Mouse (Mus musculus) liver, embryonic 12.5 days (tissue): ENCODE data around the gene Plcb4. TPM values are rescaled to one million over a fixed set of nuclear protein-coding genes. Genes with fewer than 3 reads are reported as not detected.

Experiments
- ATAC-seq: fragments of 200-750 bp; cut with Nextera tagmentation; 2 replicates; pipeline ENCODE4 v1.8.0; 2017; ENCODE audit warnings: moderate number of reproducible peaks, mild to moderate bottlenecking, moderate library complexity
- H3K27ac ChIP-seq: fragments of 300-500 bp; sonication (generic); 2 replicates; pipeline ENCODE4 v1.5.1; 2016; ENCODE audit warnings: mild to moderate bottlenecking
- H3K27me3 ChIP-seq: fragments of 300-500 bp; sonication (generic); replicated peaks from 2 replicates; pipeline ENCODE4 v1.6.1; 2016; ENCODE audit warnings: mild to moderate bottlenecking, moderate library complexity
- H3K36me3 ChIP-seq: fragments of 300-500 bp; sonication (generic); 2 replicates; pipeline ENCODE4 v1.6.1; 2016; ENCODE audit warnings: mild to moderate bottlenecking, moderate library complexity
- H3K4me1 ChIP-seq: fragments of 300-500 bp; sonication (generic); 2 replicates; pipeline ENCODE4 v1.6.1; 2016
- H3K4me2 ChIP-seq: fragments of 300-500 bp; sonication (generic); 2 replicates; pipeline ENCODE4 v1.6.1; 2016; ENCODE audit warnings: mild to moderate bottlenecking, moderate library complexity
- H3K4me3 ChIP-seq: fragments of 300-500 bp; sonication (generic); 2 replicates; pipeline ENCODE4 v1.5.1; 2016; ENCODE audit warnings: mild to moderate bottlenecking, moderate library complexity
- H3K9ac ChIP-seq: fragments of 300-500 bp; sonication (generic); 2 replicates; pipeline ENCODE4 v1.6.1; 2016; ENCODE audit warnings: mild to moderate bottlenecking, moderate library complexity
- H3K9me3 ChIP-seq: fragments of 300-500 bp; sonication (generic); replicated peaks from 2 replicates; pipeline ENCODE4 v1.6.1; 2016; ENCODE audit warnings: mild to moderate bottlenecking, moderate library complexity
- WGBS: fragments of 180-500 bp; shearing (Covaris S2); methylation state at CpG from one replicate; pipeline ENCODE4 v1.1.7; 2016; ENCODE audit not compliant: insufficient replicate concordance; 5-methylcytosine and 5-hydroxymethylcytosine counted together
- polyA plus RNA-seq: library from polyadenylated mRNA; unstranded; fragments of >200 nt; fragmentation: Nextera tagmentation; extraction: Ambion mirVana; gene quantifications from 2 replicates; pipeline ENCODE4 v1.2.1, GENCODE M21; 2016

Gene Plcb4
- polyA plus RNA-seq, 1 experiment from 2014 or later, result 5.8 TPM

DNA sequence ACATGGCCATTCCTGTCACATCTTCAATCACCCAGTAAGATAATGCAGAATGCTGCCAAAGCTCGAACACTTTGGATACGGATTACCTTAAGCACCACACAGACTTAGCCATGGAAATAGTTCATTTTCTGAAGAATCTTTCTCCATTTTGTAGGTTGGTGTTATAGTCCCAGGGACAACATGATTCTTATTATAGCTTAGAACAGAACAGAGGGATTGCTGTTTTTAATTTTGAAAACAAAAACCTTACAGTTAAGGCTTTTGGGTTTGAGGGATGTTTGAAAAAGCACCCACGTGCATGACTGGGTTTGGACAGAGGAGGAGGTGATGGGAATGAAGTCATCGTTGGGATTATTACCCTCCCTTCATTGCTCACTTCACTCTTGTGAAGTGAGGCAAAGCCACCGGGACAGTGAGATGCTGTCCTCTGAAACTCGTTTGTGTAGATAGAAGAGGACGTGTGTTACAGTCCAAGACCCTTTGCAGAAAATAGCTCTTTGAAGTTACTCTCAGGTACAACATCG, 18.2 kb downstream of the Plcb4 start:
- Histone ChIP-seq H3K4me3 (no peak overlapping the region), H3K36me3 (no peaks in the 10 kb centered on the region), H3K27me3 (no peaks in the 10 kb centered on the region), H3K9me3 (no peaks in the 10 kb centered on the region), H3K27ac (no peak overlapping the region), H3K4me1 (peaks cover 7% of the 10 kb centered on the region; the same call in 1 of the 2 replicates), H3K4me2 (no peak overlapping the region), H3K9ac (no peak overlapping the region)
- ATAC-seq, result no peak
- 70% methylated on average over 8 of the region's 8 CpGs for WGBS

DNA sequence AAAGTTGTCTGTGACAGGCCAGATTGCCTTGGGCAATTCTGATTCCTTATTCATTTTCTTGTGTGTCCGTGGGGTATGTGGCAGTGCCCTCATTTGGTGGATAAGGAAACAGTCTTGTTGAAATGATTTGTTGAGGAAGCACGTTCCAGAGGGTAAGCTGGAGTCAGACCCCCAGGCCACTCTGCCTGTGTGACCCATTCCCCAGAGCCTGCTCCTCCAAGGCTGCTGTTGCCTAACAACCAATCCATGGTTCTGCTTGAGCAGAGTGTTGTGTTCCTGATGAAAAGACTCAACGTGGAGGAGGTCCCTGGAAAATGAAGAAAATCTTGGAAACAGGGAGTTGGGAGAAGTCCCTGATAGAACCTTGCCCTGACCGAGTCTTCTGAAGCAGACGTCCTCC, 18.8 kb downstream of the Plcb4 start:
- Histone ChIP-seq H3K4me2 (no peak overlapping the region), H3K9ac (no peak overlapping the region), H3K9me3 (no peaks in the 10 kb centered on the region), H3K4me3 (no peak overlapping the region), H3K27ac (no peak overlapping the region), H3K27me3 (no peaks in the 10 kb centered on the region), H3K4me1 (peaks cover 7% of the 10 kb centered on the region; the same call in 1 of the 2 replicates), H3K36me3 (no peaks in the 10 kb centered on the region)
- no peak for ATAC-seq
- 64% methylated on average over 5 of the region's 5 CpGs for WGBS

DNA sequence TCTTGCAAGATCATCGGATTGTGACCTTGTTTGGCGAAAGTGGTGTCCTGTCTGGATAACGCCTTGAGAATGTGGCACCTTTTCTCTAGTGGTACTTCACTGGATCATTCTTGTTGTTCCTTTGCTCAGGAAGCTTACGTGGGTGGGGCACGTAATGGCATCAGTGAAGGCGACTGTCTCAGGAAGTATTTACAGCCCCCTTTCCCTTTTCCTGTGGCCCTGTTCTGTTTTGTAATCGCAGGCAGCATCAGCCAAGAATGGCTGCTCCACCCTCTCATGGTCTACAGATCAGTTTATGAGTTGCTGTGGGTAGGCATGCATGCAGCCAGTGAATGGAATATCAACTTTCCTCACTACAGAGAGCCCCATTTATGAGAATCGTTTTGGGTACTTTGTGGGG, 21.2 kb downstream of the Plcb4 start:
- Histone ChIP-seq H3K27me3 (no peaks in the 10 kb centered on the region), H3K4me2 (no peak overlapping the region), H3K4me3 (no peak overlapping the region), H3K9me3 (no peaks in the 10 kb centered on the region), H3K9ac (no peak overlapping the region), H3K4me1 (peaks cover 7% of the 10 kb centered on the region; the same call in 1 of the 2 replicates), H3K27ac (no peak overlapping the region), H3K36me3 (no peaks in the 10 kb centered on the region)
- 50% methylated on average over 8 of the region's 8 CpGs for WGBS
- ATAC-seq, result no peak

DNA sequence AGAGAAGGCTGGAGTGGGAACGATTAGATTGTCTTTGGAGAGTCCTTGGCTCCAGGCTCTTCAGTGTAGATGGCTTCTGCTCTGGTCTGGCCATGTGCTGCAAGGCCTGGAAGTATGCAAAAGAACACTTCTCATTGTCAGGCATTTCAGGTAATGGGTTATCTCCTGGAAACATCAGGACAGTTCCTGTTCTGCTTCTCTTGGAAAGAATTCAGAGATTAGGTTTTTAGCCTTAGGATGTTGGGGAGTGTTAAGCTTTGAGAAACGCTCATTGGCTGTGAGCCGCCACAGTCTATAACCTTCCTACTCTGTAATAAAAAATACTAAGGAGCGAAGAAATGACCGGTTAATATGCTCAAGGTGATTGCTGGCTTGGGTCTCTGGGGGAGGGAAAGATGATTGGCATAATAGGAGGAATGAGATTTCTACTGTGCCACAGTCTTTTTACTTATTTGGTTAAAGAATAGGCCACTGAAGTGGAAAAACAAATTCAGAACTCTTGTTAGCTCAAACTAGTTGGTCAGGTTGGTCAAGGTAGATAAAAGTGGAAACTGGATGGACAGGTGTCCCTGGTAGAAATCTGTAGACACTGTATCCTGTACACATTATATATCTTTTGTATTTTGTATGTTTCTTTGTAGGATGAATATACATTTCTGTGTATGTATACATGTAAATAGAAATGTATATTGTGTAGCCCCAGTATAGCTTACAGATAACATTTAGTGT, 21.8 kb downstream of the Plcb4 start:
- Histone ChIP-seq H3K9ac (no peak overlapping the region), H3K4me1 (peaks cover 7% of the 10 kb centered on the region; the same call in 1 of the 2 replicates), H3K27ac (no peak overlapping the region), H3K4me2 (no peak overlapping the region), H3K36me3 (no peaks in the 10 kb centered on the region), H3K4me3 (no peak overlapping the region), H3K9me3 (no peaks in the 10 kb centered on the region), H3K27me3 (no peaks in the 10 kb centered on the region)
- 79% methylated on average over 5 of the region's 5 CpGs for WGBS
- ATAC-seq, result 0 out of 2 replicates have a peak, but pooled peaks have one; percentile 30

DNA sequence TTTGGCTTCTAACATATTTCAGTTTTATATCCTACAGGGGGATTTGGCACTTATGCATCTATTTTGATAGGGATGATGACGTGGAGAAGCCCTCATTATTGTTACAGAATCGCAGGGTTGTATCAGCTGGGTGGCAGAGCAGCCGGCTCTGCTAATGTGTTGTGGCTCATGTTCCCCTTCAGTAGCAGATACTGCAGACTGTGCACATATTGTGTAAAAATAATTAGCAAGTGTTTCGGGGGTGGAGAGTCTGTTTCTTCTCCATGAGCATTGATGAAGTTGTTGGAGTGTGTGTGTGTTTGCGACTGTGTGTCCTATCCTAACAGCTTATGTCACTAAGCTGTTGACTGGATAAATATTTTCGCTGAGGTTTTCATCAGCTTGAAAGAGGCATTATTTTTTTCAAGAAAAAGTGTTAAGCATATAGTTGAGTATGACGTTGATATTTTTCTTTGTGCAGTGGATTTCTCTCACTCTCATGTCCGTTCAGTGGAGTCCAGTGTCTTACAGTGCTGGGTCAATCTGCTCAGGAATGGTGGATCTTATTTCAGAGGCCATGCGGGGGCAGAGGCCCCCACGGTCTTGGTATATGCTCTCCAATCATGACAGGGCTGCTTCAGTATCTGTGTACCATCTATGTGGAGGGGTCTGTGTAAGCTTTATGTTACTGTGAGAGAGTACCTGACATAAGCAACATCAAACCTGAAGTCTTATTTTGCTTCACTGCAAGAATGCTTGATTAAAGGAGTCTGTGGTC, 25.1 kb downstream of the Plcb4 start:
- Histone ChIP-seq H3K36me3 (no peaks in the 10 kb centered on the region), H3K27ac (no peak overlapping the region), H3K4me3 (no peak overlapping the region), H3K4me1 (peaks cover 7% of the 10 kb centered on the region; the same call in 1 of the 2 replicates), H3K9me3 (no peaks in the 10 kb centered on the region), H3K4me2 (no peak overlapping the region), H3K27me3 (no peaks in the 10 kb centered on the region), H3K9ac (no peak overlapping the region)
- WGBS, result 76% methylated on average over 10 of the region's 10 CpGs
- no peak for ATAC-seq

DNA sequence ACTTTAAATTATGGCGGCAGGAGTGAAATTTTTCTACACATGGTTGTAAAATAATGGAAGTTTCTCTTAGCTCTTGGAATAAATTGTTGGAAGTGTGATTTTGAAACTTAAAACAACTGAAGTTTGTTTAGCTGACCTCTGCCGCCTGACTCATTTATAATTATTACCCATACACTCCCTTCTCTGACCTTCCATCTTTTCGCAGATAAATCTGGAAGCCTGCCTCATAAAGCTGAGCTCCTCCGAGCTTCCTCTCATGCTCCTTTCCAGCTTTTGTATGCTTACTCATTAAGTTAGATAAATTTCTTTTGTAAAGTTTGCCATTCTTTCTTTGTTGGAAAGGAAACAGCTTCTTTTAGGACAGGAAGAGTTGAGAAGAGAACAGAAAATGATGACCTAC, 27.9 kb downstream of the Plcb4 start:
- Histone ChIP-seq H3K27me3 (no peaks in the 10 kb centered on the region), H3K4me3 (no peak overlapping the region), H3K9ac (no peak overlapping the region), H3K9me3 (no peaks in the 10 kb centered on the region), H3K27ac (no peak overlapping the region), H3K4me1 (no peaks in the 10 kb centered on the region), H3K4me2 (no peak overlapping the region), H3K36me3 (no peaks in the 10 kb centered on the region)
- whole genome bisulfite sequencing, result 73% methylated on average over 4 of the region's 4 CpGs
- ATAC-seq, result no peak

DNA sequence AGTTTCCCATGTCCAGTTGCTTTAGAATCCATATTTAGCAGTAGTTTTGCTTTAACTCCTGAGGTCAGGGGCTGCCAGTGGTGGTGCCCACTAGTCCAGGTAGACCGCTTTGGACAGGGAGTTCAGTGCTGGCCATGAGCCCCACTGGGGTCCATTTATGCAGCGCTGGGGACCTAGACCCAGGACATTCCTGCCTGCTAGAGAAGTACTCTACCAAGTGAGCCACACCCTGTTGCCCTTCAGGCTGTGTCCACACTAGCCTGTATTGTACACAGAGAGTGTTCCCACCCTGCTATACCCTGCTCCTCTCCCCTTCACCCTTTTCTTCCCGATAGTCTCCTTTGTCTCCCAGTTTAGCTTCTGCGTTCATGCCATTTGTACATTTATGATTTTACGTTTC, 28.8 kb downstream of the Plcb4 start:
- H3K9me3 ChIP-seq, result no peaks in the 10 kb centered on the region
- no peak overlapping the region for H3K27ac ChIP-seq
- ATAC-seq, result no peak
- 0 out of 2 replicates have a peak, but pooled peaks cover 2% of the 10 kb centered on the region for H3K4me1 ChIP-seq
- H3K4me2 ChIP-seq, result no peak overlapping the region
- no peaks in the 10 kb centered on the region for H3K36me3 ChIP-seq
- H3K9ac ChIP-seq, result no peak overlapping the region
- WGBS, result 76% methylated on average over 5 of the region's 5 CpGs
- no peaks in the 10 kb centered on the region for H3K27me3 ChIP-seq
- H3K4me3 ChIP-seq, result no peak overlapping the region

DNA sequence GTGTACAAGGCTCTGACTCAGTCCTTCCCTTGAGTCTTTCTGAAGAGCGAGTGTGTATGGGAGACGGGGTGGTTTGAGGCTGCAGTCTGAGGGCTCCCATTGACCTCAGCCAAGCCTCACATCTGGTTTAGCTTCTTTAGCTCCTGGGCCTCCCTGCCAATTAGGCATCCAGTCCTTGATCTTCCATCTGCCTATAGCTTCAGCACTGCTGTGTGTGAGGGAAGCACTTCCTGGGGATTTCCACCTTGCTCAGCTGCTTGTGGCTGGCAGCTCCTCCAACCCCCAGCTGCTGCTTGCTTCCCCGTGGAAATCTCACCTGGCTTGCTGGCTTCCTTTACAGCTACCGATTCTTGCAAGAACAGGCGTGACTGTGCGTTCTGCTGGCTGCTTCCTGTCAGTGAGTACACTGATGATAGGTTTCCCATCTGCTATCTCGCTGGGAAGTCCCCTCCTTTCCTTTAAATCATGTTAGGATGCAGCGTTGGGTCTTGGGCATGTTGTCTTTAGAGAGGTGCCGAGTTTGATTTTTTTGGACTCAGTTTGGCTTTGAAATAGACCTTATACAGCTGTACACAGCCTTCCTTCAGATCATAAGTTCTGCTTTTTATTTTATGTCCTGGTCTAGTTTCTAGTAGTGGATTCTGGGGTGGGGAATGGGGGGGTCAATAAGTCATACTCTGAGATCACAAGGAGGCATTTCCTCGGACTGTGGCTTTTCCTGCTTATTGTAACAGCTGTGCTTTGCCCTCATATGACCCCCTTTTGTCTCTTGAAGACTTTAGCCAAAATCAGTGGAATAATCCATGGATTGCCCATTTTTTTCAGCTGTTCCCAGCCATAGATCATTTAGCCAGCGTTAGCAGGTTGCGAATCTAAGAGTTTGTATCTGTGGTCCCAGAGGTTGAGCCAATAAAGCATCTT, 34.0 kb downstream of the Plcb4 start:
- ATAC-seq, result no peak
- no peak overlapping the region for H3K4me3 ChIP-seq
- H3K36me3 ChIP-seq, result no peaks in the 10 kb centered on the region
- H3K4me1 ChIP-seq, result 0 out of 2 replicates have a peak, but pooled peaks cover 8% of the 10 kb centered on the region
- H3K9ac ChIP-seq, result no peak overlapping the region
- 46% methylated on average over 12 of the region's 12 CpGs for WGBS
- H3K27ac ChIP-seq, result no peak overlapping the region
- no peaks in the 10 kb centered on the region for H3K9me3 ChIP-seq
- H3K27me3 ChIP-seq, result no peaks in the 10 kb centered on the region
- no peak overlapping the region for H3K4me2 ChIP-seq

DNA sequence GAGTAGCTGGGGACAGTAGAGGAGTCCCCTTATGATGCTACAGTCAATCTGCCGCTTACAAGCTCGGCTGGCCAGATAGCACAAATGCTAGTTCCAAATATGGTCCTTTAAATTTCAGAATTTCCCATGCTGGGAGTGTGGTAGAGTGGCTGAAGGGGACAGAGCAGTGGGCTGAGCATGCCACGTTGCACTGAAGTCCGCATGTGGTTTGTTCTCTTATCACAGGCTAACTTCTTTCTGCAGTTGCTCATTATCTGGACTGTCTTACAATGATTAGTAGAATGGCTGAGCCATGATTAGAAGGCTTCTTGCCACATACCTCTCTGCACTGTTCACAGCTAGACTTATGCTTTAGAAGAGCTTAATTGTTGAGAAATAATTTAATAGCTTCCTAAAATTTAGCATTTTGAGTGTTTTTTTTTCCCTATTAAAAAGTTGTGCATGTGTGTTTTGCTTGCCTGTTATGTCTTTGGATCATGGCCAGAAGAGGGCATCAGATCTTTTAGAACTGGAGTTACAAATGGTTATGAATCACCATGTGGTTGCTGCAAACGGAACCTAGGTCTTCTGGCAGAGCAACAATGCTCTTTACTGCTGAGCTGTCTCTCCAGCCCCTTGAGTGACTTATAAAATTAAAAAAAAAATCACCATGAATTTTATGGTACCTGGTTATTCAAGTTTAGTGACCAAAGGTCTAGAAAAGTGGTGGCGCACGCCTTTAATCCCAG, 42.0 kb downstream of the Plcb4 start:
- peak; percentile 94 for ATAC-seq
- no peak overlapping the region for H3K4me3 ChIP-seq
- peaks cover 21% of the 10 kb centered on the region for H3K4me1 ChIP-seq
- no peaks in the 10 kb centered on the region for H3K36me3 ChIP-seq
- WGBS, result 39% methylated on average over 7 of the region's 7 CpGs
- H3K27ac ChIP-seq, result peak overlapping the region; percentile 16; the same call in 1 of the 2 replicates
- no peak overlapping the region for H3K9ac ChIP-seq
- H3K27me3 ChIP-seq, result no peaks in the 10 kb centered on the region
- H3K4me2 ChIP-seq, result no peak overlapping the region
- H3K9me3 ChIP-seq, result no peaks in the 10 kb centered on the region

DNA sequence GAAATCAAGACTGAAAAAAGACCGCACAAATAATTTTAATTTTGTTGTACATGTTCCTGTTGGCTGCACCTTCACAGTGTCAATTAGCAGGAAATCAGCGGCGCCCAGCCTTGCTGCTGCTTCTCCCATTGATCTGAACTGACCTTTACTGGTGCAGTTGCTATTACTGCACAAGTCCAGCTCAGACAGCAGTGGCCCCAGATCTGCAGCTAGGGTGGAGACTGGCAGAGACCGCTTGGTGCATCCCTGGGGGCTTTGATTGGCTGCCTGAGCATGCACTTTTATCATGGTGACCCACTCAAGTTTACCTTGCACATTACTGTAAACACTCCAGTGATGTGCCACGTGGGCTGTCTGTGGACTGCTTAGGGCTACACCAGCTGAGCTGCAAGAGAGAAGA, 45.9 kb downstream of the Plcb4 start:
- Histone ChIP-seq H3K4me2 (no peak overlapping the region), H3K4me3 (no peak overlapping the region), H3K9me3 (no peaks in the 10 kb centered on the region), H3K27ac (no peak overlapping the region), H3K9ac (no peak overlapping the region), H3K36me3 (no peaks in the 10 kb centered on the region), H3K27me3 (no peaks in the 10 kb centered on the region), H3K4me1 (peaks cover 38% of the 10 kb centered on the region)
- ATAC-seq, result no peak
- WGBS, result 75% methylated on average over 5 of the region's 5 CpGs

DNA sequence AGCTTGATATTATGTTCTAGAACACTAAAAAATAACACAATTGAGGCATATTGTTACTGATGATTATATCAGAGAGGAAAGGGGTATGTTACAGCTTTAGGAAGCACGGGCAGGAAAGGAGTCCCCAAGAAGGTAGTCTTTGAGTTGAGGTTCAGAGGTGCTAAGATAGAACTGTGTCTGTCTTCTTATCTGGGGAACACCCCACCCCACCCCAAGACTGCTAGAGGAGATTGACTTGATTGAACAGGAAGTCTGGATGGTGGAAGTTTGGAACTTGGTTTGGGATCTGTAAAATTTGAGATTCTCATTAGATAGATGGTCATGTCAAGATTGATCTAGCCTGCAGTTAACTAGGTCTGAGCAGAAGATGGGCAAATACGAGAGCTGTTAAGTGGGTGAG, 48.5 kb downstream of the Plcb4 start:
- H3K4me2 ChIP-seq, result no peak overlapping the region
- WGBS, result 47% methylated on average over 2 of the region's 2 CpGs
- no peaks in the 10 kb centered on the region for H3K27me3 ChIP-seq
- H3K4me1 ChIP-seq, result peaks cover 42% of the 10 kb centered on the region
- H3K36me3 ChIP-seq, result no peaks in the 10 kb centered on the region
- H3K9me3 ChIP-seq, result no peaks in the 10 kb centered on the region
- ATAC-seq, result no peak
- H3K9ac ChIP-seq, result no peak overlapping the region
- no peak overlapping the region for H3K4me3 ChIP-seq
- no peak overlapping the region for H3K27ac ChIP-seq
